Mouse (Mus musculus) midbrain, embryonic 10.5 days (tissue): ENCODE measurements around the gene Mnat1. TPM values are rescaled to one million over a fixed set of nuclear protein-coding genes. Genes with fewer than 3 reads are reported as not detected.
"Not testable (repeated sequence)": the region's sequence is repeated elsewhere in the genome, so short reads cannot be mapped to it uniquely, and the experiment has no call there.

Experiments used
- DNase-seq: peaks from one replicate; pipeline ENCODE4 v3.0.0-alpha.2; 2017; ENCODE audit warnings: low spot score
- H3K27ac ChIP-seq: fragments of 300-500 bp; sonication (generic); replicated peaks from 2 replicates; pipeline ENCODE4 v1.5.1; 2016; ENCODE audit warnings: mild to moderate bottlenecking
- H3K27me3 ChIP-seq: fragments of 300-500 bp; sonication (generic); 2 replicates; pipeline ENCODE4 v1.6.1; 2016; ENCODE audit warnings: low read depth, mild to moderate bottlenecking; ENCODE audit not compliant: poor library complexity, severe bottlenecking
- H3K36me3 ChIP-seq: fragments of 300-500 bp; sonication (generic); 2 replicates; pipeline ENCODE4 v1.6.1; 2016; ENCODE audit warnings: mild to moderate bottlenecking, moderate library complexity
- H3K4me1 ChIP-seq: fragments of 300-500 bp; sonication (generic); 2 replicates; pipeline ENCODE4 v1.6.1; 2016
- H3K4me3 ChIP-seq: fragments of 300-500 bp; sonication (generic); 2 replicates; pipeline ENCODE4 v1.5.1; 2016; ENCODE audit warnings: mild to moderate bottlenecking, moderate library complexity
- H3K9me3 ChIP-seq: fragments of 300-500 bp; sonication (generic); replicated peaks from 2 replicates; pipeline ENCODE4 v1.6.1; 2016; ENCODE audit warnings: mild to moderate bottlenecking
- WGBS: fragments of 180-500 bp; shearing (Covaris S2); methylation state at CpG from one replicate; pipeline ENCODE4 v1.1.7; 2016; 5-methylcytosine and 5-hydroxymethylcytosine counted together
- polyA plus RNA-seq: library from polyadenylated mRNA; unstranded; fragments of >200 nt; fragmentation: Nextera tagmentation; extraction: Ambion mirVana; gene quantifications from 2 replicates; pipeline ENCODE4 v1.2.1, GENCODE M21; 2016

Mnat1 gene
- polyA plus RNA-seq, 1 experiment from 2014 or later = 35.3 TPM

- WGBS = 90% methylated on average over 12 of the region's 12 CpGs
- Histone ChIP-seq H3K9me3 (0 out of 2 replicates have a peak, but pooled peaks cover 6% of the 10 kb centered on the region), H3K4me3 (no peak overlapping the region), H3K4me1 (no peaks in the 10 kb centered on the region), H3K27me3 (no peaks in the 10 kb centered on the region), H3K36me3 (peaks cover 60% of the 10 kb centered on the region), H3K27ac (no peak overlapping the region)
- DNase-seq = no peak
Measured at GRCm38 (mm10) chr12:73103713-73104112, 19.8 kb upstream of the Mnat1 start.

DNA sequence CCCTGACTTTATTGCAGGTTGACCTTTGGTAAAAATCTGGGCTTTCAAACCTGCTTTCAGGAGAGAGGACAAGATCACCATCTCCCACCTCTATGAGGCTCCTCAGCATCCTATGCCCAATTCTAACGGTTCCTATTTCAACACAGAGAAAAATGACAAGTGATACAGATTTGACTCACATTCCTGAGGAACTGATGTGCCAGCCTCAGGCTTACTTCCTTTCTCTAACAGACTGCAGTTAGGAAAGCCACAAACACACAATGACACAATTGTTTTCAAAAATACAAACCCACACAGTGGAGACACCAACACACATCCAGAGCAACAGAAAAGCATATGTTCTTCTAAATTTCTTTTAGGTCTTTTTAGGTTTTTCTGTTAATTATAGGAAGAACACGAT, 15.7 kb upstream of the Mnat1 start:
- 0 out of 2 replicates have a peak, but pooled peaks cover 6% of the 10 kb centered on the region for H3K9me3 ChIP-seq
- whole genome bisulfite sequencing = 94% methylated on average over 2 of the region's 2 CpGs
- peaks cover 18% of the 10 kb centered on the region for H3K27me3 ChIP-seq
- H3K4me3 ChIP-seq = no peak overlapping the region
- H3K4me1 ChIP-seq = peaks cover 25% of the 10 kb centered on the region
- H3K36me3 ChIP-seq = peaks cover 46% of the 10 kb centered on the region
- no peak overlapping the region for H3K27ac ChIP-seq
- DNase-seq = no peak

DNA sequence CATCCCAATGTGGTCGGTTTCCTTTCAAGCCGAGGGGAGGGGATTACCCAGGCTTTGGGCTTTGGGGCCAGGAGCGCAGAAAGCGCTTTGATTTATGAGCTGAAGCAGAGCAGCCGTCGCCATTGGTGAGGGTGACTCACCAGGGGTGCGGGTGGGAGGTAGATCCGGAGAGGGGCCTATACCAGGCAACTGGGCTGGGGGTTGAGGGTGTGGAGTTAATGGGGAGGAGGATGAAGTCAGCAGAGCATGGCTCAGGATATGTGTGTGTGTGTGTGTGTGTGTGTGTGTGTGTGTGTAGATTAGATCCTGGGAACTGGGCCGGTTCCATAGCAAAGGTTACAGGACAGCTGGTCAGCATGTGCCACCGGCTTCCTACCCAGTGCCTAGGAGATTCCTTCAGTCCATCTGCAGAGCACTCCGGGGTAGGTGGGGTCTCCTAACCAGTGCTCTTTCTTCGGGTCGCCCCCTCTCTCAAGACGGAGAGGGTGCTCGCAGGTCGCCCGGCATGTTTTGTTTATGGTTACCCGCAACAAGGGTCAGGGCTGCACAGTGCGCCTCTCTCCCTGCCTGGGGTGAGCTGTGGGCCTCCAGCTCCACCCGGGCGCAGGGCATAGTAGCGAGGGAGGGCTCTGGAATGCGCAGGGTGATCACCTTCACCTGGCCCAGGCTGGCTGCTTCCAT, 12.9 kb upstream of the Mnat1 start:
- H3K36me3 ChIP-seq = peaks cover 24% of the 10 kb centered on the region
- peak overlapping the region; percentile 85 for H3K4me3 ChIP-seq
- H3K9me3 ChIP-seq = no peaks in the 10 kb centered on the region
- H3K27ac ChIP-seq = peak overlapping the region; percentile 52
- peaks cover 30% of the 10 kb centered on the region for H3K4me1 ChIP-seq
- peaks cover 32% of the 10 kb centered on the region for H3K27me3 ChIP-seq
- WGBS = 3% methylated on average over 23 of the region's 23 CpGs
- peak; percentile 38 for DNase-seq

DNA sequence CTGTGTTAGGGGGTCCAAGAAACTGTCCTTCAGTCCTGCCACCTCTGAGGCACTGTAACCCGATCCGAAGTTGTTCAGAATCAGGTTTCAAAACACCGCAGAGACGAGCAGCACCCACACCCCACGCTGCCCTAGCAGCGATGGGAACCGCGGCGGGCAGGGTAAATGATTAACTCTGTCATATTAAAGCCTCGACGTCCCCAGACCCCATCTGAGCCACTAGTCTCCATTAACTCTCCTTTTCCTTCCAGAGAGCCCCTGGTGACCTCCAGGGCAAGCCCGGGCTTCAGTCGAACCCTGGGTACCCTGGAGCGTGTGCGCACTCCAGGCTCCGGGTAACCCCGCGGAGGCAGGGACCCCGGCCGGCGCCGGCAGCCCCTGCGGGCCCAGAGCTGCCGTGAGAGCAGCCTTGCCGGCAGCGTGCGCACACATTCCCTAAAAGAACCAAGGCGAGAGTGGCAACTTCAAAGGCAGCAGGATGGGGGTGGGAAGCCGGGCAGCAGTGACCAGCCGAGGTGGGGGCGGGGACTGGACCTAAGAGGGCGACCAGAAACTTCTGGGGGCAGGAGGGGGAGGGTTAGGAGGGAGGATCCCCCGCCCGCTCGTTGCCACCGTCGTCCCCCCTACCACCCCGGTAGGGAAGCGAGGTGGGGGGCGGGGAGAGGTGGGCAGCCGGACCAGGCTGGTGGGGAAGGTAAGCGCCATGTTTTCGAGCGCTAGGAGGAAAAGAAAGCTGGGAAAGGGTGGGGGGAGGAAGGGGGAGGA, 11.8 kb upstream of the Mnat1 start:
- peak overlapping the region; percentile 85 for H3K4me3 ChIP-seq
- H3K27ac ChIP-seq = peak overlapping the region; percentile 81

DNA sequence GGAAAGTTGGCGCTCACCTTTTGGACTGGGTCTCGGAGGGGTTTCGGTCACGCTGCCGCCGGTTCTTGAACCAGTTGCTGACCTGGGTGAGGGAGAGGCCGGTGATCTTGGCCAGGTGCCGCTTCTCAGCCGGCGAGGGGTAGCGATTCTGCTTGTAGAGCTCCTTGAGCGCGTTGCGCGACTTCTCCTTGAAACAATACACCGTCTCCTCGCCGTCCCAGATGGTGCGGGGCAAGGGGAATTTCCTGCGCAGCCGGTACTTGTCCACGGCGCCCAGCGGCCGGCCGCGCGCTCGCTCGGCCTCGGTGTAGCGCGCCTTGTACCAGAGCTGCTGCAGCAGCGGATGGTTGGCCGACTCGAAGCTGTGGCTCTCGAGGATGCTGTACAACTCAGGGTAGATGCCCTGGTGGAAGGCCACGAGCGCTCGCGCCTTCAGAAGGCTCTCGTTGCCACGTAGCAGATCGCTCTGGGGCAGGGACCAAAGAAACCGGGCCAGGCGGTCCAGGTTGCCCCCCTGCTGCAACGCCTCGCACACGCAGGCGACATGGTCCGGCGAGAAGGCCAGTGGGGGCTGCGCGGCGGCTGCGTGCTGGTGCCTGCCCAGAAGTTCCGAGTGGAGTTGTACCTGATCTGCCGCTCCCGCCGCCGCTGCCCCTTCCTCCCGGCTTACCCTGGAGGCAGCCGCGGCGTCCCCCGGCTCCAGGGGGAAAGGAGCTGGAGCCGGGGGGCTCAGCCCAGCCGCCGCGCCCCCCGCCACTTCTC, 11.0 kb upstream of the Mnat1 start:
- Histone ChIP-seq H3K27ac (peak overlapping the region; percentile 81), H3K9me3 (no peaks in the 10 kb centered on the region), H3K4me3 (peak overlapping the region; percentile 85), H3K36me3 (peaks cover 10% of the 10 kb centered on the region), H3K27me3 (peaks cover 32% of the 10 kb centered on the region), H3K4me1 (peaks cover 30% of the 10 kb centered on the region)
- peak; percentile 69 for DNase-seq
- under 1% methylated on average over 70 of the region's 71 CpGs for WGBS

More for the DNA sequence above, 11.8 kb upstream of the Mnat1 start:
- under 1% methylated on average over 43 of the region's 44 CpGs for WGBS
- Histone ChIP-seq H3K27me3 (peaks cover 32% of the 10 kb centered on the region), H3K4me1 (peaks cover 30% of the 10 kb centered on the region), H3K36me3 (peaks cover 15% of the 10 kb centered on the region), H3K9me3 (no peaks in the 10 kb centered on the region)
- DNase-seq = peak; percentile 66

- peak; percentile 87 for DNase-seq
- Histone ChIP-seq H3K4me1 (peaks cover 30% of the 10 kb centered on the region), H3K36me3 (peaks cover 10% of the 10 kb centered on the region), H3K9me3 (no peaks in the 10 kb centered on the region), H3K4me3 (peak within 1 kb of the TSS; percentile 85), H3K27ac (peak within 1 kb of the TSS; percentile 81), H3K27me3 (peaks cover 32% of the 10 kb centered on the region)
- 0% methylated on average over 20 of the region's 20 CpGs for WGBS
Measured at GRCm38 (mm10) chr12:73113196-73113595, 10.3 kb upstream of the Mnat1 start, which contains the start of gene Six4. Gene Six4 (minus strand): TSS chr12:73113456.

- no peak for DNase-seq
Measured at GRCm38 (mm10) chr12:73125250-73125649, 1.7 kb downstream of the Mnat1 start.

DNA sequence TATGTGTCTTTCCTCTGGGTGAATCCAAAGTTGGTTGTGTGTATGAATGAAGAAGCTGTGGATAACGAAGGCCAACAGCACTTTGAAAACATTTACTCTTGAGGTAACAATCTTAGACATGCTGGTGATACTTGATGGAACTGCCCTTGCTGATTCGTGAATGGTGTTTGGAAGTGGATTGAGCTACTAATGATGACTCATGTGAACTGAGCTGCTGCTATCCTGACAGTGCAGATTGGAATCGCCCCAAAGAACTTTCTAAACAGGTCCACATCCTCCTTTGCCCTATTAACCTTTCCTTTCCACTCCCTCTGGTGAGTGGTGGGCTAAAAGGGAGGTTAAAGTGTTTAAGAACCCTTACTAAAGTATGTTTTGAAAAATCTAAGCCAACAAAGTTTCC, 17.2 kb downstream of the Mnat1 start:
- peaks cover 2% of the 10 kb centered on the region; the same call in 1 of the 2 replicates for H3K9me3 ChIP-seq
- DNase-seq = no peak
- H3K27me3 ChIP-seq = no peaks in the 10 kb centered on the region
- no peak overlapping the region for H3K27ac ChIP-seq
- 0 out of 2 replicates have a peak, but pooled peaks cover 17% of the 10 kb centered on the region for H3K36me3 ChIP-seq
- no peaks in the 10 kb centered on the region for H3K4me1 ChIP-seq
- H3K4me3 ChIP-seq = no peak overlapping the region
- WGBS = 87% methylated on average over 3 of the region's 3 CpGs

More at GRCm38 (mm10) chr12:73125250-73125649, 1.7 kb downstream of the Mnat1 start:
- WGBS = 77% methylated on average over 4 of the region's 4 CpGs
- H3K4me3 ChIP-seq = no peak overlapping the region
- H3K27ac ChIP-seq = no peak overlapping the region
- no peaks in the 10 kb centered on the region for H3K36me3 ChIP-seq
- no peaks in the 10 kb centered on the region for H3K27me3 ChIP-seq
- H3K9me3 ChIP-seq = no peaks in the 10 kb centered on the region
- peaks cover 17% of the 10 kb centered on the region for H3K4me1 ChIP-seq

- 0 out of 2 replicates have a peak, but pooled peaks cover 12% of the 10 kb centered on the region for H3K36me3 ChIP-seq
- no peak for DNase-seq
- no peaks in the 10 kb centered on the region for H3K4me1 ChIP-seq
- no peaks in the 10 kb centered on the region for H3K27me3 ChIP-seq
- 83% methylated on average over 3 of the region's 3 CpGs for WGBS
- no peak overlapping the region for H3K4me3 ChIP-seq
- no peak overlapping the region for H3K27ac ChIP-seq
- H3K9me3 ChIP-seq = no peaks in the 10 kb centered on the region
Measured at GRCm38 (mm10) chr12:73147236-73147635, 23.7 kb downstream of the Mnat1 start.

- H3K4me3 ChIP-seq, DNase-seq, H3K27me3 ChIP-seq, H3K36me3 ChIP-seq, H3K9me3 ChIP-seq, H3K27ac ChIP-seq, H3K4me1 ChIP-seq: not testable (repeated sequence)
- WGBS = 91% methylated on average over 5 of the region's 5 CpGs
Measured at GRCm38 (mm10) chr12:73151038-73151437, 27.5 kb downstream of the Mnat1 start.

DNA sequence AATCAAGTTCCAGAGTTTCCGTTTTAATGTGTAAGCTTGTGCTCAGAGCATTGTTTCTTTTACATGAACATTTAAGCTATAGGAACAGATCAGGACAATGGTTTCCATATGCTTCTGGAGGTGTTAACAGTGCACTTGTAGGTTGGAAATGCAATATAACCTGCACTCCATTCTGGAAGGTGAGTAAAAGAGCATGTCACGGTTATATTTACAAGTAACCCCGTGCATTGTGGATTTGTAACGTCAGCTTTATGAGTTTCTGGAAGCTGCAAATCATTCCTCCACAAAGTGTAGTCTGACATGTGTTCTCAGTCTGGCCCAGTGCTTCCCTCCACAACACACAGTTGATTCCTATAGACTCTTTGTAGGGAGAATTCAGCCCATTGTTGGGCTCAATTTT, 30.6 kb downstream of the Mnat1 start:
- 93% methylated on average over 4 of the region's 4 CpGs for WGBS
- Histone ChIP-seq H3K36me3 (no peaks in the 10 kb centered on the region), H3K27me3 (no peaks in the 10 kb centered on the region), H3K4me3 (no peak overlapping the region), H3K27ac (no peak overlapping the region), H3K9me3 (no peaks in the 10 kb centered on the region), H3K4me1 (no peaks in the 10 kb centered on the region)
- DNase-seq = no peak

DNA sequence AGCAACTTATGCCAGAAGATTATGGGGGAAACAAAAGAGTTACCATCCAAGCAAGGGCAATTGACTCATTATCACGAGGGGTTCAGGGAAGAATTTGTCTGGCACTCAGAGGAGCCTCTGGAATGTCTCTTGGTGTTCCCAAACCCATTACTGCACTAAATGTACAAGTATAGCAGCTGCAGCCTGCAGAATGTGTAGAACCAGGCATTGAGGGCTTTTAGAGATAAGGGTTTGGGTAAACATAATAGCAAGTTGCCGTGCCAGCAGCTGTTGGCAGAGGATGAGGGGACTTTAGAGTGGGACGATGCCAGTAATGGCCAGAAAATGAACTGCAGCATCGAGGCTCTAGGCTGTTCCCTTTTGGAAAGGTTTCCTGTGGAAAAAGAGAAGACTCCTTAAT, 36.8 kb downstream of the Mnat1 start:
- no peak overlapping the region for H3K4me3 ChIP-seq
- WGBS = 81% methylated on average over 4 of the region's 4 CpGs
- no peak for DNase-seq
- H3K27ac ChIP-seq = no peak overlapping the region
- 0 out of 2 replicates have a peak, but pooled peaks cover 3% of the 10 kb centered on the region for H3K4me1 ChIP-seq
- no peaks in the 10 kb centered on the region for H3K27me3 ChIP-seq
- peaks cover under 1% of the 10 kb centered on the region; the same call in 1 of the 2 replicates for H3K9me3 ChIP-seq
- H3K36me3 ChIP-seq = 0 out of 2 replicates have a peak, but pooled peaks cover under 1% of the 10 kb centered on the region
